Mouse (Mus musculus) cerebellum, postnatal 25 days (tissue): ENCODE results near the gene Slc25a18.
A peak's percentile ranks its signal among the peaks of the same experiment; 100 is the strongest.

Source experiments
- DNase-seq, 2 experiments: peaks; one replicate each; pipeline ENCODE4 v3.0.0; 2021; ENCODE audit warnings: mixed read lengths in 2 of 2

Gene Slc25a18

GRCm38 (mm10) chr6:120773149-120773628 lies at the start of gene Slc25a18:
Gene Slc25a18 (plus strand): TSS chr6:120773578.
- no peak for DNase-seq

DNA sequence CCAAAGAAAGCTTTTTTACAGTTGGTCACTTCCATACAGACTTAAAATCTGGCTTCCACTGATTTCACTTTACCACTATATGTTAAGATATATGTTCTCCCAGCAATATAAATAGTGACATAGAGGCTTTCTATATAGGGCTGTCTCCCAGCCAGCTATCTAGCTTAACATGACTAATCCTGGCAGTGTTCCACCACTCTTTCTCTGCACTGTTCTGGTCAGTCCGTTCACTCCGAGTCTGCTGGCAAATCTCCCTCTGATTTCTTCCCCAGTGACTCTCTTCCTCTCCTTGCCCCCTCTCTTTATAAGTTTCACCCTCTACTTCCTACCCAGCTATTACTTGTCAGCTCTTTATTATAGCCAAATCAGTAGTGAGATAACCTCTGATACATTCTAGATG lies 47.4 kb upstream of the Slc25a18 start:
- peak in 1 of 2 experiments; percentile 33 for DNase-seq

GRCm38 (mm10) chr6:120736011-120736410 lies 37.4 kb upstream of the Slc25a18 start:
- no peak for DNase-seq

- peak in 1 of 2 experiments; percentile 51 for DNase-seq
Observed at GRCm38 (mm10) chr6:120736566-120736965, 36.8 kb upstream of the Slc25a18 start.

DNA sequence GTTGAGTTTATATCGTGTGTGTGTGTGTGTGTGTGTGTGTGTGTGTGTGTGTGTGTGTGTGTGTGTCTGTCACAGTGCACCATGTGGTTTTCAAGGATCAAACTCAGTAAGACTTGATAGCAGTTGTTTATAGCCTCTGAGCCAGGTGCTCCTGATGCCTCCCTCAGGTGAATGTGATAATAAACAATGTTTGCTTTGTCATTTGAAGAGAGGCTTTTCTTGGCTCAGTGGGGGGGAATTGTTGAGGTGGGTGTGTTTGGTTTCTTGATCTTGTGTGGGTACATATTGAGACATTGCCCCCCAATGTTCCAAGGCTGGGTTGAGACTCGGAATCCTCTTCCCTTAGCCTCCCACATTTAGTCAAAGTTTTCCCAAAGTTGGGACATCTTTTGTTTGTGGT lies 30.2 kb upstream of the Slc25a18 start:
- no peak for DNase-seq

DNA sequence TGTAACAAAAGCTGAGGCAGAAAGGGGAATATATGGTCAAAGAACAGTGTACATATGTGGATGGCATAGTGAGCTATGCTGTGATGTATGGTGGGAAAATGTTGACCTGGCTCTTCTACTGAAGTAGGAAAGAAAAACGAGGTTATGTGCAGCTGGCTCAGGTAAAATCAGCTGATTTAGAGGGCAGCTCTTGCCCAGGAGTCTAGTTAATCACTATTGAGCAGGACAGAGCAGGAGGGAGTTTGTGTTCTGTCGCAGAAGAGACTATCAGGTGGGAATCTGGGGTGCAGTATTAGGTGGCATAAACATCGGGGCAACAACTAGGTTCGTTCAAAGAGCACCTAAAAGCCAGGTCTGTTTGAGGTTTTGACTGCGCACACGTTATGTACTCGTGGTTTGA lies 29.1 kb upstream of the Slc25a18 start:
- DNase-seq: no peak

- DNase-seq: no peak
Observed at GRCm38 (mm10) chr6:120746416-120746815, 27.0 kb upstream of the Slc25a18 start.

DNA sequence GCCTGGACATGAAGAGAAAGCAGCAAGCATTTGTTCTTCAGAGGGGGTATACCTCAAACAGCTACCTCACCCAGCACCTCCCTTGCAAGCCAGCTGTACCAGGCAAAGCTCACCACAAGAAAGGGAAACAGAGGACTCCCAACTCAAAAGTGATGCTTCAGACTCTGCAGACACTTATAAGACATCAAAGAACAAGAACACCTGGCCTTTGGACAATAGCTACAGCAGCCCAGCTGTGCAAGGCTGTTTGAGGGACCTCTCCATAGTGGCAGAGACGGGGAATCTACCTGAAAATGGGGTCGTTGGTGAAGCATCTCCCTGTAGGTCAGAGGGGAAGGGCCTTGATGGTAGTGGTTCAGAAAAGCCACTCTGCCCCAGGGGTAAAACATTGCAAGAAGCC lies 12.2 kb upstream of the Slc25a18 start:
- no peak for DNase-seq

DNA sequence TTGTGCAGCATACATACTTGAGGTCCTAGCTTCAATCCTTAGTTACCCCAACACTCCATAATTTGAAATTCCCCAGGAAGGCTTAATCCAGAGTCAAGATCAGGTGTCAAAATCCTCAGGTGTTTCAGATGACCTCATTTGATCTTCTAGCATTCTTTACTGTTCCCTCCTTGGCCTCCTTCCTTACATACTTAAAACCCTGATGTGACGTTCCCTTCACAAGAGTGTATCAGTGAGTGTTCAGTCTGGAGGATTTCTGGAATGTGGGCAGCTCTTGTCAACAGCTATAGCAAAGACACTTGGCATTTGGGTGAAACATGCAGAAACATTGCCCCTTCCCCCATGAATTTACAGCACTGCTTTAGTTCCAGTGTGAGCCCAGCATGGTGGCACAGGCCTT lies 3.4 kb upstream of the Slc25a18 start:
- DNase-seq: no peak

DNA sequence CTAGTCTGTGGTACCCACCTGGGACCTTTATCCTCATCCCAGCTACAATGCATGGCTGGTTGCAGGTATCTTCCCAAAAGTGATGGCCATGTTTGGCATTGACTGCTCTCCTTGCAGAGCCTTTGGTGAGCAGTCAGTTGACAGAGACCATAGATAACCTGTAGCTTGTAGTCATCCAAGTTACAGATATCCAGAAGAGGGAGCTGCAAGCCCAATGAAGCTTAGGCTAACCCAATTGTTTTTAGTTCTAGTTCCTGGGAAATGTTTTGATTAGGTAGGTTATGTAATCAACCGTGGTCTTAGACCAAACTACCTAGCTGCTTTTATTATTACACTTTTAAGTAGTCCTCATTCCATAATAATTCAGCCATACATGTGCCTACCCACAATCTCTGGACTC lies 2.0 kb upstream of the Slc25a18 start:
- no peak for DNase-seq

DNA sequence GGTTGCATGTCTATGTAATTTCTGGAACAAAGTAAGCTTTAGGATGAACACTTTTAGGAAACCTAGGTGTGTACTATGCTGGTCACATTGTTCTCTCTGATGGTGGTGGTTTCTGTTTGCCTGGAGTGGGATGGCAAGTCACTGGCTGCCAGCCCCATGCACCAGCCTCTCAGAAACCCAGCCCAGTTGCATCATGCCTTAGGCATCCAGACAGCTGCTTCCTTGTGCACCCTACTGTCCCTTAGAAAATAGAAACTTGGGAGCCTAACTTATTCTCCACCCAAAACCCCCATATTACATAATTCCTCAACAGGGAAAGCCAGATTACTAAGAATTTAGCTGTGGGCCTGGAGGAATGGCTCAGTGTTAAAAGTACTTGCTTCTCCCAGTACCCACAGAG lies 1.4 kb upstream of the Slc25a18 start:
- DNase-seq: no peak

DNA sequence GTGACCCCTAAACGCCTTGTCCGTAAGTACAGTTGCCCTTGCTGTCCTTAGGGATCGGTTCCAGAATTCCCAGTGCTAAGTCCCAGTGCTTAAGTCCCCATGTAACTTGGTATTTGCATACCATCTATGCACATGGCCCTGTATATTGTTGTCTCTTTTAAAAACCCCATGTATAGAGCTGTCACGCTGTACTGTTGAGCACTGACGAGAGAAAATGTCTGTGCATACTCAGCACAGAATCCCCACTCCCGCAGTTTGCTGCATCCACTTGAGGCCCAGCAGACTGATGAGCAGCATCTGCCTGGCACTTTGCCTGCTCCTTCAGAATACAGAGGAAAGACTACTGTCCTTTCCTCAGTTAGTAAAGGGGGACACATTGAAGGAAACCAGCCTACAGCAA lies 385 bp downstream of the Slc25a18 start:
- no peak for DNase-seq

- DNase-seq: no peak
Observed at GRCm38 (mm10) chr6:120776286-120776685, 2.9 kb downstream of the Slc25a18 start.

DNA sequence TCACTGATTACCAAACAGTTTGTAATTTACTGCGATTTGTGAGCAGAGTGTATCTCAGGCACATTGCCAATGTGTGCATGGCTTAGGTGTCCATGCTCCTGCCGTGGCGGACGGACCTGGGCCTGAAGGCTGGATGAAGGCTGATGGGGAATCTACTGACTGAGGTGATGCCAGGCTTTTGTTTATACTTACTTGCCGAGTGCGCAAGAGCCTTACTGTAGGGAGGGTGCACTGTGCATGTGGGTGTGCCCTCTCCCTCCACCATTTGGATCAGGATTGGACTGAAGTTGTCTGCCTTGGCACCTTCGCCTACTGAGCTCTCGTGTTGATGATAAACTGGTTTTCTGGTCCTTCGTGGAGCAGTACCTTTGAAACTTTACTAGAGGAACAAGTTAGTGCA lies 4.2 kb downstream of the Slc25a18 start:
- DNase-seq: no peak

DNA sequence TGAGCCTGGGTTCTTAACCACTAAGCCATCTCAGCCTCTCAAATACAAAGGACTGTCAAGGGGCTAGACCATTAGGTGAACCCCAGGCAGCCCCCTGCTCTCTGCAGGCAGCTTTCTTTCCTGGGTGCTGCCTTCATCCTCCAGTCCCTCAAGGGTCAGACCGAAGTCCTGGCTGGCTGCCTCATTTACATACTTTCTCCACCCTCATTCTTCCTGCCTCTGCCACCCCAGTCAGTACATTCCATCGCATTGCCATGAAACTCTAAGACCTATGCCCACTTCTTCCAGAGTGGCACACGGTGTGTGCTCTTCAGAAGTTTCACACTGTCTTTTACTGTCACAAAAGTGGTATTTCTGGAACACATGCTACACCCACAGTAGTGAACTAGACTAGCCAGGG lies 4.8 kb downstream of the Slc25a18 start:
- no peak for DNase-seq

GRCm38 (mm10) chr6:120782948-120783347 lies 9.6 kb downstream of the Slc25a18 start:
- DNase-seq: no peak

DNA sequence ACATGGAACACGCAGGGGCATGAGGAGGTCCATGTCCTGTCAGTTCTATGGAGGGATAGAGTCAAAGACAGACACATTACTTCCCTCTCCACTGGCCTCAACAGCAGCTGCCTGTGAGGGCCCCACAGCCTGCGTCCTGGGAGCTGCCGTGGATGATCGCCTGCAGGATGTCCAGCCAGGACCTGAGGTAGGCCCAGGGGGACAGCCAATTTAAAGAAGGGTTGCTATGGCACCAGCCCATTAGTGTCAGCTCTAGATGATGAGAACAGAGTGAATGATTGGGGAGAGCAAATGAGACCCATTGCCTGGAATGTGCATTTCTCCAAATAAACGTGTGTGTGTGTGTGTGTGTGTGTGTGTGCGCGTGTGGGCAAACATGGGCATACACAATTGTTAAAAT lies 11.0 kb downstream of the Slc25a18 start:
- no peak for DNase-seq

DNA sequence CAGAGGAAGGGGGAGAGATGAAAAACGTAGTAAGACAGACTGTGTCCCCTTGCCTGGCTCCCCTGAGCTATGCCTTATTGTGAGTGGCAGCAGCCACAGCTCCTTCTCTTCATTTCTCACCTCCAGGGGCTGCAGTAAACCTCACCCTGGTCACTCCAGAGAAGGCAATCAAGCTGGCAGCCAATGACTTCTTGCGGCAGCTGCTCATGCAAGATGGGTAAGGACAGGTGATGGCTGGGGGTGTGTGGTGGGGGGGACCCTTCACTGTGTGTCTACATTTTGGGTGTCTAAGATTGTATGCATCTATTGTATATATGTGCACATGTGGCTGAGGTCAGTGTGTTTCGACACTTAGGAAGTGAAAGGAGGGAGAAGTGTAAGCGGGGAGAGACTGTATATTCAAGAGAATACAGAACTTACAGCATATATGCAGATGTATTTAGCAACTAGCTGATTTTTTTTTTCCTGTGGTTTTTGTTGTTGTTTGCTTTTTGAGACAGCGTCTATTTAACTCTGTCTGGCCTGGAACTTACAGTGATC lies 14.8 kb downstream of the Slc25a18 start:
- DNase-seq: no peak

DNA sequence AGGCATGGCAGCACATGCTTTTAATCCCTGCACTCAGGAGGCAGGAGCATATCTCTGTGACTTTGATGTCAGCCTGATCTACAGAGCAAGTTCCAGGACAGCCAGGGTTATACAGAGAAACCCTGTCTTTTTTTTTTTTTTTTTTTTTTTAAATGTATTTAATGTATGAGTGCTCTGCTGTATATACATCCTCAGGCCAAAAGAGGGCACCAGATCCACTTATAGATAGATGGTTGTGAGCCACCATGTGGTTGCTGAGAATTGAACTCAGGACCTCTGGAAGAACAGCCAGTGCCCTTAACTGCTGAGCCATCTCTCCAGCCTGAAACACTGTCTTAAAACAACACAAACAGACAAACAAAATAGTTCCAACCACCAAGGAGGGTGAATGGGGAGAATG lies 15.5 kb downstream of the Slc25a18 start:
- DNase-seq: no peak

DNA sequence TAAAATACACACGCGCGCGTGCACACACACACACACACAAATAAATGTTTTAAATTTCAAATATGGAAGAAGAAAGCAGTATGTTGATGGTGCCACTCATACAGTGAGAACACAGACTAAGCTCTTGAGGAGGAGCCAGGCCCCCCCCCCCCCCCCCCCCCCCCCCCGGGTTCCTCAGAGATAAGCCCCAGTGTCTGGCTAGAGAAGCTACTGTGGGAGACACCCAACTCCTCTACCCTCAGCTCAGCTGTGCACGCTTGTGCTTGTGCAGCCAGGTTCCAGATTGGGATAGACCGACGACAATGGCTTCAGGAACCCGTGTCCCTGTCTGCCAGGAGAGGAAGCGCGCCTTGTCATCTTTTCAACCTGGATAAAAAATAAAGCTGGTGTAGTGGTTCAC lies 16.8 kb downstream of the Slc25a18 start:
- no peak for DNase-seq

GRCm38 (mm10) chr6:120790717-120791116 lies 17.3 kb downstream of the Slc25a18 start:
- no peak for DNase-seq

GRCm38 (mm10) chr6:120792947-120793346 lies 19.6 kb downstream of the Slc25a18 start:
- no peak for DNase-seq

GRCm38 (mm10) chr6:120795422-120796086 lies 22.2 kb downstream of the Slc25a18 start:
- DNase-seq: no peak

GRCm38 (mm10) chr6:120796111-120796510 lies 22.7 kb downstream of the Slc25a18 start:
- DNase-seq: peak; percentile 34 to 44

- peak; percentile 24 to 56 for DNase-seq
Observed at GRCm38 (mm10) chr6:120798019-120798418, 24.6 kb downstream of the Slc25a18 start.
